Mouse (Mus musculus): ENCODE data around the gene Cela3a. TPM values are rescaled to one million over a fixed set of nuclear protein-coding genes. Genes with fewer than 3 reads are reported as not detected.

Gene Cela3a
- total RNA-seq, 2 experiments from 2014 or later = not detected

DNA sequence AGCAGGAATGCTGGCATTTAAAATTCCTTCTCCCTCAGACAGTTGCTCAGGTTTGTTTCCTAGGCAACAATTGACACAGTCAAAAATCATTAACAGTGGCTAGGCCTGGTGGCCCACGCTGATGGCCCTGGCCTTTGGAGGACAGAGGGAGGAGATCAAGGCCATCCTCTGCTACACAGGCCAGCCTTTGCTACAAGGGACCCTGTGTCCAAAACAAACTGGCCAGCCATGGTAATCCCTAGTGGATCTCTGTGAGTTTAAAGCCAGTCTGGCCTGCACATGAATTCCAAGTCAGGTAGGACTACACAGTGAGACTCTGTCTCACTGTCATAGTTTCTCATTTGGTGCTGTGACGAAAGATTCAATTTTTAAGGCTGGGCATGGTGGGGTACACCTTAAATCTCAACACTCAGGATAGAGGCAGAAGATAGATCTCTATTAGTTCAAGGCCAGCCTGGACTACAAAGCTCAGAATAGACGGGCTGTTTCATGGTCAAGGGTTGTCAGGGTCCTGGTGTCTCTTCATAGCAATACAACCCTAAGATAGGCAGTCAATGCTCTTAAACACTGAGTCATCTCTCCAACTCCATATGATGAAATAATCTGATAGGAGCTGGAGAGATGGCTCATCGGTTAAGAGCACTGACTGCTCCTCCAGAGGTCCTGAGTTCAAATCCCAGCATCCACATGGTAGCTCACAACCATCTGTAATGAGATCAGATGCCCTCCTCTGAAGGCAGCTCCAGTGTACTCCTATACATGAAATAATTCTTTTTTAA, 31.9 kb downstream of the Cela3a start:
- no peak for DNase-seq
- intact Hi-C loops (cut with DNase I) = no loop called here

DNA sequence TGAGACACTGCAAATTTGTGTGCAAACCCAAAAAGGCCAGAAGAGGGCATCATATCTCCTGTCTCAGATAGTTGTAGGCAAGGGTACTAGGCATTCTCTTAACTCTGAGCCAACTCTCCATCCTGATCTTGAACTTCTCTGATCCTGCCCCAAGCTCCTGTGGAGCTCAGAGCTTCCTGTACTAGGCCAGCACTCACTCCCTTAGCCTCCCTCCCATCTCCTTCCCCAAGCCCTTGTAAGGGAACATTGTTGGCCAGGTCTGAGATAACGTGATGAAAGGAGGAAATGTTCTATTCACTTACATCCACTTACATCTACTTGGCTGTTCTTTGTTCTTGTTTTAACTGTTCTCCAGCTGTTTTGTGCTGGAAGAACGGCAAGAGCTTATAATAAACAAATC, 32.8 kb downstream of the Cela3a start:
- intact Hi-C loops (cut with DNase I) = no loop called here
- DNase-seq = no peak

DNA sequence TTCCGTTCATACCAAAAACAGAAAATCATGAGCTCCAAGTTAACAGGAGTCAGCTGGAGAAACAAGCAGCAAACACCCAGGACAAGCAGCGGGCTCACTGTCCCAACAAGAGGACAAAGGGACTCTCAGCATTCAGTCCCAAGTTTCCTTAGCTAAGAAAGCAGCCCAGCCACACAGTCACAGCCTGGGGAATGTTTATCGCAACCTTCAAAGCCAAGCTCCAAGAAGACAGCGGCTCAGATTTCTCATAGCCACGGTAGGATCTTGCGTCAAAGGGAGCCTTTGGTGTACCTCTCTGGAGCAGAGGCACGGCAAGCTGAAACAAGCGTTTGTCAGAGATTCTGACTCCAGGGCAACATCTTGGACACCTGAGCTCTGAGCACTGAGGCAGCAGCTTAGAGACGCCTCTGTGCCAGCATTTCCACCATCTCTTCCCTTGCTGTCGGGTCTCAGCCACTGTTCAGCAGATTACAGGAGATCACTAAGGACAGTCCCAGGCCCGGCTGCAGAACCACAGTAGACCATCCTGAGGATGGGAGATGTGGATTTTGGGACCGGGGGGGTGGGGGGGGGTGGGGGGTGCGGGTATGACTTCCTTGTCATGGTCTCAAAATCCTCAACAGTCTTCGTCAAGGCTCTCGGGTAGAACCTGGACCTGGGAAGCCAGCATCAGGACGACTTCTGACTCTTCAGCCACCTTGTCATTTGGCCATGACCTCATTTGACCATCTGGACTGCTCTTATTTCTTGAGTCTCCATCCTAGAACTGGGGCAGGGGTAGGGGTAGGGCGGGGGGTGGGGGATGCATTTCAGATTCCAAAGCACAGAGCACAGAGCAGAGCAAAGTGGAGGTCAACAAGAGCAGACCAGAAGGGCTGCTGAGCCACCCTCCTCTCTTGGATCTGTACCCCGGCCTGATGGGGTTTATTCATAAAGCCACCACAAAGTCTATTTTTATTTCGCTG, 34.0 kb downstream of the Cela3a start:
- intact Hi-C loops (cut with DNase I) = no loop called here
- DNase-seq = no peak

DNA sequence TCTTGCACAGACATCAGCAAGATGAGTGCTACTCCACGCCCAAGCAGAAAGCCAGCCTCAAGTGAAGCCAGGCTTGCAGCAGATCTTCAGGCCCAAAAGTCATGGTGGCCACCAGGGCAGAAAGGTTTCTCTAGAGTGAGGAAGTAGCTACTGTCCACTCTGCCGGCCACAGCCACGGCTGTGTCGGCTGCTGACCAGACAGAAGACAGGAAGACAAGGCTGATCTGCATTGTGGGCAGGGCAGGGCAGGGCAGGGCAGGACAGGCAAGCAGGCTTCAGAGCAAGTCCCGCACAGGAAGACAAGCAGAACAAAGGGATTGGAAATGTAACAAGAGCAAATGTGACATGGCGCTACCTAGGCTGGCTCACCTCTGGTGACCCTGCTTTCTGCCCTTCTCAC, 35.9 kb downstream of the Cela3a start:
- intact Hi-C loops (cut with DNase I) = no loop called here
- peak in 1 of 2 experiments; percentile 25 for DNase-seq

DNA sequence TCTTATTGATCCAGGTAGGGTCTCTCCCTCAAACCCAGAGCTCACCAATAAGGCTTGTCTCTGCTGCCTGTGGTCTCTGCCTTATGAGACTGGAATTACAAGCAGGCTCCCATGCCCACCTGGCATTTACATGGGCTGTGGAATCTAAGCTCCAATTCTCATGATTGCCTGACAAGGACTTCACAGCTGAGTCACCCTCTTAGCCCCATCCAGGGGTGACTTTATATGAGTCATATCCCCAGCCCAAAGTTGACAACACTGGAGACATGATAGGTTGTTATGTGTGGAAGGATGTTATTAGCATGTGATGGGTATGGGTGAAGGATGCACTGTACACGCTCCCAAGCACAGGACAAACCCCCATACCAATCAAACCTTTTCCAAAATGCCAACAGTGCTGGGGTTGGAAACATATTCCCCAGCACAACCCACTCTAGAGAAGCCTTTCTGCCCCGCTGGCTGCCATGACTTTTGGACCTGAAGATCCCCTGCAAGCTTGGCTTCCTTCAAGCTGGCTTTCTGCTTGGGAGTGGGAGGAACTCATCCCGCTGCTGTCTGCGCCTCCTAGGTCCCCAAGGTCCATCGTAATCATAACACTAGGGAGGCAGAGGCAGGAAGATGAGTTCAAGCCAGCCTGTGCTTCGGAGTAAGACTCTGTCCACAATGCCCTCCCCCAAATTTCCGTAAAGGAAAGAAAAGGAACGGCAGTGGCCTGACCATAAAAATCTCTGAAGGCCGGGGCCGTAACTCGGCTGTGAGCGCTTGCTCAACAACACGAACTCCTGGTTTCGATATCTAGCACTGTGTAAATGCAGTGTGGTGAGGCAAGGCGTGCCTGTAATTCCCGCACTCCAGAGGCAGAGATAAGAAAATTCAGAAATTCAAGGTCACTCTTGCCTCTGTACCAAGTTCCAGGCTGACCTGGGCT, 37.7 kb downstream of the Cela3a start:
- intact Hi-C loops (cut with DNase I) = no loop called here
- DNase-seq = no peak

DNA sequence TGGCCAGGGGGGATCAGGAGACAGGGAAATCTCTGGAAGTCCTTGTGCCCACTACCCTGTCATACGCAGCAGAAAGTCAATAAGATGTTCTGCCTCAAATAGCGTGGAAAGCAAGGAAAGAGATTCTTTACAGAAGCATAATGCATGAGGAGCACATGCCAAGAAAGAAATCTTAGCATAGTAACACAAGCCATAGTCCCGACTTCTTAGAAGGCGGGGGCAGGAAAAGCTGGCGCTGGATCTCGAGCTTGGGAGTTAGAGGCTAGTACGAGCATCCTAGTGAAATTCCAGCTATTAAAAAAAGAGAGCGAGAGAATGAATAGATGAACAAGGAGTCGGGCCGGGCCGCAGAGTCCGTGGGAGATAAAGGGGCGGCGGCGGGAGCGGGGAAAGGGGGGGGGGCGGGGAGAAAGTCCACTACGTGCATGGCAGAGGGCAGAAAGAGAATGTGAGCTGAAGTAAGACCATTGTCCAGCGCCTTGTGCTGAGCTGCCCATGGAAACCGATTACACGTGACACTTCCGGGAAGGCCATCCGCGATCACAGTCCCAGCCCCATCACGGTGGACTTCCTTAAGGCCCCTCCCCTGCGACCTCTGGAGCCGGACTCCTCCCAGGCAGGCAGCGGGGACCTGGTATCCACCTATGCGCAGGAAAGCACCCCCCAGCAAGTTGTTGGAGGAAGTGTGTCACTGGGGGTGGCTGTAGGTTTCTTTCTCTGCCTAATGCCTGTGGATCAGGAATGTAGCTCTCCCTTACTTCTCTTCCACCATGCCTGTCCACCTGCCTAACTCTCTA, 39.4 kb downstream of the Cela3a start:
- DNase-seq = peak; percentile 62 to 64
- intact Hi-C loops (cut with DNase I) = no loop called here

DNA sequence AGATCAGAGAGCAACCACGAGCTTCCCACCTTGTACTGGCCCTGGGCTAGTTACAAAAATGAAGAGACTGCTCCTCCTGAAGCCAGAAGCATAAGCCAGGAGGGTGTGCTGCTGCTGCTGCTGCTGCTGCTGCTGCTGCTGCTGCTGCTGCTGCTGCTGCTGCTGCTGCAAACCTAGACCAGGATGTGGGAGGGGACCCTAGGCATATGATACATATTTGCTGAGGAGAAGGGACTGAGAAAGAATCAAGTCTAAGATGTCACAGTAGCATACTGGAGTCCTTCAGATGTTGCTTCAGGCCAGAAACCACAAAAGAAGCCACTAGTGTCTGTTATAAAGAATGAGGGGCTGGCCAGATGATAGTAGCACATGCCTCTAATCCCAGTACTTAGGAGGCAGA, 41.4 kb downstream of the Cela3a start:
- intact Hi-C loops (cut with DNase I) = no loop called here
- no peak for DNase-seq

DNA sequence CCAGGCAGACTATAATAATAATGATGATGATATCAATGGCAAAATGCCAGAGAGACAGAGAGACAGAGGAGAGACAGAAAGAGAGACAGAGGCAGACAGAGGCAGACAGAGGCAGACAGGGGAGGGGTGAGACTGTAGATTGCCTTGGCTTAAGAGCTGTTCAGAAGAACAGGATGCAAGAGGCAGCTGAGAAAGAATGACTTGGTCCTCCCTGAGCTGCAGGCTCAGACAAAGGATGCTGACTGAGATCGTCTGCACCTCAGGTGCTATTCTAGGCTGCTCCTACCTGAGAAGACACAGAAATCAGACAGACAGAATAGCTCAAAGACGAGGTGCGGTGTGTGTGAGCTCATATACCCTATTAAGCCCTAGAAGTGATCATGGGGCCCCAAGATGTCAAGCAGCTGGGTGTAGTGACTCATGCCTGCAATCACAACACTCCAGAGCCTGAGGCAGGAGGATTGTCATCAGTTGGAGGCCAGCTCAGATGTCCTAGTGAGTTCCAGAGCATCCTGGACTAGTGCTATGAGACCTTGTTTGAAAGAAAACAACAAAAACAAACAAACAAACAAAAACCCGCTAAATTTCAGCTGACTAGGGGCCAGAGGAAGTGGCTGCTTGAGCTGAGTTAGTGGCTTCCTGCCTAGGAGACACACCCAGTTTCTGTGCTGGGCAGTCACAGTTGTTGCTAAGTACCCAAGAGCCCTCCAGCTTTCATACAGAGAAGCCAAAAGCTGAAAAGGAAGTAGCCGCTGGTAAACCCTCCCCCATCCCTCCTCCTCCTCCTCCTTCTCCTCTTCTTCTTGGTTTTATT, 42.1 kb downstream of the Cela3a start:
- peak; percentile 39 to 53 for DNase-seq
- intact Hi-C loops (cut with DNase I) = no loop called here

DNA sequence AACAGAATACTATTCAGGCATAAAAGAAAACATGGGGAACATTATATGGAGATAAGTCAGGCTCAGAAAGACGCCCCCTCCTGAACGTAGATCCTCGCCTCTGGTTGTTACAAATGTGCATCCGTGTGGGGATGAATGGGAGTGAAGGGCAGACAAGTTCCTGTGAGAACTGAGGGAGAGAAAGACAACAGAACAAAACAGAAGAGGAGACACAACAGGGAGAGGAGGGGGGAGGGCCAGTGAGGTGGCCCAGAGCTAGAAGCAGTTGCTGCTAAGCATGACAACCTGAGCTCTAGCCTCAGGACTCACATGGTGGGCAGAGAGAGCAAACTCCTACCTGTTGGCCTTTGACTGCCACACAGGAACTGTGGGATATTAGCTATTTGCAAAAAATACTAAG, 43.5 kb downstream of the Cela3a start:
- no peak for DNase-seq
- intact Hi-C loops (cut with DNase I) = no loop called here

DNA sequence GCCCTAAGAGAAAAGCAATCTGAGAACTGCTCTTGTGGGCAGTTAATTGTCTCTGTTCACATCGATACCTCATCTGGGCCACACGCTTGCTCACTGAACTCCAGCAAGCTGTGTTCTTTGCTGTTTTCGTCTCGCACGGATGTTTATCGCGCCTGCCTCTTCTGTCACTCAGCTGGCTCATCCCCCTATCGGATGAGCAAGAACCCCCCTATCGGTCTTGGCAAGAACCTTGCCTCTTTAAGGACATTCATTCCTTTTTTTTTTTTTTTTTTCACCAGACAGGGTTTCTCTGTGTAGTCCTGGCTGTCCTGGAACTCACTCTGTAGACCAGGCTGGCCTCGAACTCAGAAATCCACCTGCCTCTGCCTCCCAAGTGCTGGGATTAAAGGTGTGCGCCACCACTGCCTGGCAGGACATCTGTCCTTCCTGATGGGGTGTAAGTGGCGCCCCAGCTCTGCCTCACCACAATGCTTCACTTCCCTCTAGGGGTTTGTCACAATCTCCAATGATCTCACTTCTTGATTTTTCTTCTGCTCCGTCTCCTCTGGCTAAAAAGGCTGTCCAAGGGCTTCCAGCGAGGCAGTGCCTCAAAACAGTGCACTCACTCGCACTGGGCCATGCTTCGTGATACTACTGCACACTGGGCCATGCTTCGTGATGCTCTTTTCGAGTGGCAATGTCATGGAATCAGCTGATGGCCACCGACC, 44.1 kb downstream of the Cela3a start:
- no peak for DNase-seq
- intact Hi-C loops (cut with DNase I) = no loop called here

DNA sequence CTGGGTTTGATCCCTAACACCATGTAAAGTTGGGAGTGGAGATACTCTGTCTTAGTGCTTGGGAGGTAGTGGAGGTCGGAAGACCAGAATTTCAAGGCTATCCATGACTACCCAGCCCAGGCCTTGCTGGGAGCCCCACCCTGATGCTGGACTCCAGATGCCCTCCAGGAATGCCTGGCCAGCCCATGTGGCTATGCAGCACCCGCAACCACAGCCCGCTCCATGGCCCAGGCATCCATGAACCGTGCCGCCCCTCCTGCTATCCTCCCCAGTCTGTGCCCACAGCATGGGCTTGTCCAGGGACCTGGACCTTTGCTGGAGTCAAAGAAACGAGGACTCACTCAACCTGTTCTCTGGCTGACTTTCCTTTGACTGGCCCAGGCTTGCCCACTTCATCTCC, 44.8 kb downstream of the Cela3a start:
- intact Hi-C loops (cut with DNase I) = no loop called here
- no peak for DNase-seq

DNA sequence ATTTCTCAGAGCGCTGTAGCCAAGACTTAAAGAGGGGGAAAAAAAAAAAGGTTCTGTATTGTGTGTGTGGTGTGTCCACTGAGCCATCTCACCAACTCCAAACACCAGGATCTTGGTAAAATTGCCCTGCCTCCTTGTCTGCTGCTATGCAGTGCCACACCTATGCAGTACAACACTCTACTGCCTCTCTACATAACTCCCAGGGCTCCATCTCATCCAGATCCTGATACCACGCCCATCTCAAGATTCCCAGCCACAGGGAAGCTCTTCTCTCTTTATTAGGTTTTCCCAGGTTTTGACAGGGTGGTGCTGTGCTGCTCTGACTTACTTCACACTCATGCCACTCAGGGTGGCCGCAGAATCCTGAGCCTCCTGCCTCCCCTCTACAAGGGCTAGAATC, 48.6 kb downstream of the Cela3a start:
- DNase-seq = no peak
- intact Hi-C loops (cut with DNase I) = no loop called here

DNA sequence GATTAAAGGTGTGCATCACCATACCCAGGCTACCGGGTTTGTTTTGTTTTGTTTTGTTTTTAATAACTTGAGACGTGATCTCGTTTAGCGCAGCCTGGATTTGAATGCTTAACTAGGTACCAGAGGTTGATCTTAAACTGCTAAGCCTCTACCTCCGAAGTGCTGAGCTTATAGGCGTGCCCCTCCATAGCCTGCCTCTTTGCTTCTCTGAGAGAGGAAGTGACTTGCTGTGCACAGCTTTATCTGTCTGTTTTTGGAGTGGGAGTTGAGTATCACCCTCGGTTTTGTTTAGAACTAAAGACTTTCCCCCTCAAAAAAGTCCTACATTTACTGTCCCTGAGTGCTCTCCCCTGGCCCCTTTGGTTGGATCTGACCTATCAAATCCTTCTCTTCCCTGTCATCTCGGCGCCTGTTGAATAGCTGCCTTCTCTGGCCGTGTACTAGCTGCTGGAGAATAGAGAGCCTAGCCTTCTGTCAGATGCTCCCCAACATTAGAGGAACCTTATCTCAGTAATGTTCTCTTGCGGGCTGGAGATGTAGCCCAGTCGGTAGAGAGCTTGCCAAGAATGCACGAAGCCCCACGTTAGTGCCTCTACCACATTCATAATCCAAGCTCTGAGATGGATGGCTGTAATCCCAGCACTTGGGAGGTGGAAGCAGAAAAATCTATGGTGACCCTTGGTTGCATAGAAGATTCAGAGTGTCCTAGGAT, 51.1 kb downstream of the Cela3a start:
- no peak for DNase-seq
- intact Hi-C loops (cut with DNase I) = no loop called here

DNA sequence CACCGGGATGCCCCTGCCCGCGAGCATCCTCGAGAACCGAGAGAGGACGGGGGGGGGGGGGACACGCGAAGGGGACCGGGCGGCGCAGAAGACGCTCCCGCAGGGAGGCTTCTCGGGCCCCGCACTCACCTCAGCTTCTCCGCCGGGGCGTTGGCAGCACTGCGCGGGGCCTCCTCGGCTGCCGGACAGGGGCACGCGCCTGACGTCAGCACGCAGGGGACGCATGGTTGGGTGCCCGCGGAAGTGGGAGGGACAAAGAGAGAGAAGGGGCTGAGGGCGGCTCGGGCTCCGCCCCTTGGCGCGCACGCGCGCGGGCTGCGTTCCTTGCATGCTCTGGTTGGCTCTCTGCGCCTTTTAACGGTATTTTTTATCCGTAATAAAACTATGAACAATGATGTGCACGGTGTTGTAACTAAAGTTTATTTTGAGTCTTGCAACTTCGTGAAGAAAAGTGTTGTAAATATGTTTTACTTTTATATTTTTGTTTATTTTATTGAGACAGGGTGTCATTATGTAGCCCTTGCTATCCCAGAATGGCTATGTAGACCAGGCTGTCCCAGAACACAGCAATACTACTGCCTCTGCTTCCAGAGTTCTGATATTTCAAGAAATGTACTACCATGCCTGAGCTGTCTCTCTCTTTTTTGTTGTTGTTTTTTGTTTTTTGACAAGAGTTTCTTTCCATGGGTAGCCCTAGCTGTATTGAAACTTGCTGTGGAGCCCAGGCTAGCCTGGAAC, 51.9 kb downstream of the Cela3a start, which contains the start of gene Cdc42:
Cdc42 (minus strand) TSS at position 204 of the 738 bp plus-strand sequence.
- intact Hi-C loops (cut with DNase I) = no loop called here
- DNase-seq = peak; percentile 99

DNA sequence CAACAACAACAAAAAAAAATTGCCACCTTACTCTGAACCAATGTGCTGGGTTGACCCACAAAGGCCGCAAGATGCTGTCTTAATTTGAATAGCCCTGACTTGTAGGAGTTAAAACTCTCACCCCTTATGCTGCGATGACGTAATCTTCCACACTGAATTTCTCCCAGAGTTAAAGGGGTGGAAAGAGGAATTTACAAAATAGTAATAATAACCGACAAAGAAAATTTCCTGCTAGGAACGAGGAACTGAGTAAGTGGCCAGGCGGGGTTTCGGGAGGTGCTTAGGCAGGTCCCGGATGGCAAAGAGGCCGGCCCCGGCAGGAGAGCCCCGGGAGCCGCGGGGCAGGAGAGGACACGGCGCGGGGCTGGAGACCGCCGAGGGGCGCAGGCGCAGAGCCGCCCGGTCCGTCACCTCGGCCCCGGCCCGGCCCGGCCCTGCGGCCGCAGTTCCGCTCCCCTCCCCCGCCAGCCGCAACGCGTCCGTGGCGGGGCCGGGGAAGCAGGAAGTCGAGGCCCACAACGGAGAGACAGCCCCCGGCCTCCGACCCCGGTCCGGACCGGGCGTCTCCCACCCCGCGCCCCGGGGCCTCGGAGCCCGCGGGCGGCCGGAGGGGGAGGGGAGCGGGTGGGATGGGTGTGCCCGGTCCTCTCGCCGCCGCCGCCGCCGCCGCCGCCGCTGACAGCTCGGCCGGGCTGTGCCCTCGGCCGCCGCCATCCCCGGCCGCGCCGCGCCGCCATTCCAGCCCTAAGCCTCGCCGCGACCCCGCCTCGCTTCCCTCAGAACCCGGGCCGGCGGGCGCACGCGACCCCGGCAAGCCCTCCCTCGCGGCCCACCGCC, 52.7 kb downstream of the Cela3a start:
- intact Hi-C loops (cut with DNase I) = no loop called here
- DNase-seq = peak; percentile 74 to 85
